Mouse (Mus musculus): Measurements from ENCODE around the gene Prss38.

DNA sequence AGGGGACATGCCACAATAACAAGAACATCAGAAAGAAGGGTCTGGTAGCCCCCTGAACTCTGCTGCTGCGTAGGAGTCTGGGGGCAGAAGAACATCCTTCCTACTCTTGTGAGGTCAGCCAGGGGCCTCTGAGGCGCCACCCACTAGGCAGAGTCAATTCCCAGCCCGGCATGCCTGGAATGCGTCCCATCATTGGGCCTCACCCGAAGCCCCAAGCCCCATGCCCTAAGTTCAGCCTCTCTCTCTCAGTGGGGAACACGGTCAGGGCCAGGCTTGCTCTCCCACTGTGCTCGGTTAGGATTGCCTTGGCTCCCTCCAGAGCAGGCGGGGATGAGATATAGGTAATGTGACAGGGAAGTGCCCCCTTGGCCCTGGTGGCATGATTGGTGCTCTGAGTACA lies 9.7 kb upstream of the Prss38 start:
- TF ChIP-seq CTCF (IDR thresholded peaks at IDR 0.05; ENCODE audit: low read depth, low read length), result no peak
- no peak for TF ChIP-seq POLR2A (IDR thresholded peaks at IDR 0.05; ENCODE audit: borderline replicate concordance, low read depth, low read length)
